In genomic region chr6:139662462-139662861, GRCm38 (mm10) we compare ENCODE assay signal across 9 mouse cellular contexts.
DNase-seq lines count a peak whose midpoint lies in the region; ATAC-seq and TF ChIP-seq lines count a peak whose summit lies in the region.
"Had no signal": no experiment of that assay in that cellular context is flagged by ENCODE, and none has a peak within 500 bp of the region (broad histone marks: within the 10 kb centered on the region; RNA-seq: fewer than 3 reads in every experiment).

No protein-coding gene starts in this region.

- no peaks in the 10 kb centered on the region for H3K27me3 ChIP-seq in intestine, embryonic 14.5 days (replicated peaks; ENCODE audit: control insufficient read depth, insufficient read depth, low read length)
- no peaks in the 10 kb centered on the region for H3K27me3 ChIP-seq in intestine, embryonic 15.5 days (replicated peaks)
- H3K27me3 ChIP-seq in hindbrain, postnatal 0 days (ENCODE audit: insufficient read depth, low read length): no peaks in the 10 kb centered on the region
- H3K27me3 ChIP-seq: heart, embryonic 13.5 days; lung, embryonic 15.5 days had no signal

- H3K9ac ChIP-seq in intestine, embryonic 14.5 days (ENCODE audit: low read length): no peak overlapping the region
- no peak overlapping the region for H3K9ac ChIP-seq in intestine, embryonic 15.5 days
- H3K9ac ChIP-seq in hindbrain, postnatal 0 days (replicated peaks; ENCODE audit: low read length): no peak overlapping the region
- H3K9ac ChIP-seq: heart, embryonic 13.5 days; lung, embryonic 15.5 days had no signal

- no peak overlapping the region for H3K4me2 ChIP-seq in intestine, embryonic 14.5 days (ENCODE audit: low read length)
- H3K4me2 ChIP-seq in intestine, embryonic 15.5 days (replicated peaks): no peak overlapping the region
- no peak overlapping the region for H3K4me2 ChIP-seq in hindbrain, postnatal 0 days (ENCODE audit: low read depth, low read length)
- H3K4me2 ChIP-seq: heart, embryonic 13.5 days; lung, embryonic 15.5 days had no signal

- H3K9me3 ChIP-seq in intestine, embryonic 14.5 days (ENCODE audit: control insufficient read depth, low read length): peaks cover 6% of the 10 kb centered on the region; the same call in 1 of the 2 replicates
- H3K9me3 ChIP-seq in intestine, embryonic 15.5 days: no peaks in the 10 kb centered on the region
- no peaks in the 10 kb centered on the region for H3K9me3 ChIP-seq in hindbrain, postnatal 0 days (ENCODE audit: low read length)
- H3K9me3 ChIP-seq: heart, embryonic 13.5 days; lung, embryonic 15.5 days had no signal

- H3K27ac ChIP-seq in intestine, embryonic 14.5 days (ENCODE audit: low read depth): no peak overlapping the region
- H3K27ac ChIP-seq in intestine, embryonic 15.5 days: no peak overlapping the region
- H3K27ac ChIP-seq in hindbrain, postnatal 0 days: no peak overlapping the region
- H3K27ac ChIP-seq: heart, embryonic 13.5 days; lung, embryonic 15.5 days had no signal

- ATAC-seq in intestine, embryonic 14.5 days (replicated peaks; ENCODE audit: low FRiP score, low TSS enrichment, low read depth): peak; percentile 3; the same call in 1 of the 2 replicates
- no peak for ATAC-seq in intestine, embryonic 15.5 days
- ATAC-seq in hindbrain, postnatal 0 days: peak; percentile 68

- 0 out of 2 replicates have a peak, but pooled peaks cover 3% of the 10 kb centered on the region for H3K4me1 ChIP-seq in intestine, embryonic 14.5 days (replicated peaks; ENCODE audit: control insufficient read depth, insufficient read depth, low read length)
- no peaks in the 10 kb centered on the region for H3K4me1 ChIP-seq in intestine, embryonic 15.5 days (replicated peaks)
- no peaks in the 10 kb centered on the region for H3K4me1 ChIP-seq in hindbrain, postnatal 0 days (ENCODE audit: insufficient read depth, low read length)
- H3K4me1 ChIP-seq: heart, embryonic 13.5 days; lung, embryonic 15.5 days had no signal

- peak; percentile 57 for DNase-seq in intestine, embryonic 14.5 days (ENCODE audit: low spot score)
- DNase-seq in ES-CJ7 (ENCODE audit: low read depth, low spot score) (peak; percentile 65), ZHBTc4 (ENCODE audit: low read depth, low spot score) (peak; percentile 67)
- peak; percentile 68 for DNase-seq in hindbrain, postnatal 0 days (ENCODE audit: low spot score)
- peak; percentile 28 for DNase-seq in right cerebral cortex, postnatal 14 days
- no peak for DNase-seq in spleen, adult 18-20 months

- 53% methylated on average over 1 of the region's 1 CpGs for WGBS in intestine, embryonic 14.5 days
- whole genome bisulfite sequencing in intestine, embryonic 15.5 days: 55% methylated on average over 1 of the region's 1 CpGs
- 29% methylated on average over 1 of the region's 1 CpGs for WGBS in hindbrain, postnatal 0 days

- no peaks in the 10 kb centered on the region for H3K36me3 ChIP-seq in intestine, embryonic 14.5 days (ENCODE audit: control insufficient read depth, insufficient read depth, low read length)
- H3K36me3 ChIP-seq in intestine, embryonic 15.5 days: no peaks in the 10 kb centered on the region
- no peaks in the 10 kb centered on the region for H3K36me3 ChIP-seq in hindbrain, postnatal 0 days (ENCODE audit: insufficient read depth, low read length)
- H3K36me3 ChIP-seq: heart, embryonic 13.5 days; lung, embryonic 15.5 days had no signal

- H3K4me3 ChIP-seq in intestine, embryonic 14.5 days (ENCODE audit: low read depth, low read length): no peak overlapping the region
- H3K4me3 ChIP-seq in intestine, embryonic 15.5 days (replicated peaks): no peak overlapping the region
- no peak overlapping the region for H3K4me3 ChIP-seq in hindbrain, postnatal 0 days (ENCODE audit: low read length)
- H3K4me3 ChIP-seq: heart, embryonic 13.5 days; lung, embryonic 15.5 days had no signal

- peak; percentile 86 for TF ChIP-seq CTCF in hindbrain, postnatal 0 days (IDR thresholded peaks at IDR 0.05; ENCODE audit: low read depth)

Comparison
In these comparisons a context has a peak if more than half of its experiments do, and no peak if none do; other contexts are left out.
1. DNase-seq: peak in intestine, embryonic 14.5 days (single experiment), ES-CJ7 (single experiment), ZHBTc4 (single experiment), hindbrain, postnatal 0 days (single experiment) and right cerebral cortex, postnatal 14 days (single experiment); none in spleen, adult 18-20 months (0 of 2).